Mouse (Mus musculus): ENCODE measurements around the gene Ankrd55.

- TF ChIP-seq CTCF (conservative IDR thresholded peaks at IDR 0.05; ENCODE audit: insufficient read depth, insufficient read length, low read depth, low read length), result no peak
- no peak for TF ChIP-seq POLR2A (IDR thresholded peaks at IDR 0.05; ENCODE audit: low read depth, low read length)
Measured at GRCm38 (mm10) chr13:112277544-112277943, 10.7 kb upstream of the Ankrd55 start.
